Mouse (Mus musculus): Measurements from ENCODE around the gene Cyb5b.
"Not testable (repeated sequence)": the region's sequence is repeated elsewhere in the genome, so short reads cannot be mapped to it uniquely, and the experiment has no call there.

The Cyb5b gene

GRCm38 (mm10) chr8:107172969-107173645, 22.7 kb downstream of the Cyb5b start:
- no peak for DNase-seq (ENCODE audit: low spot score)

GRCm38 (mm10) chr8:107181122-107181521, 30.7 kb downstream of the Cyb5b start:
- no peak for DNase-seq (ENCODE audit: low spot score)

- no peak for DNase-seq (ENCODE audit: low spot score)
These were observed 34.6 kb downstream of the Cyb5b start for GRCm38 (mm10) chr8:107184996-107185395.

GRCm38 (mm10) chr8:107186659-107187390, 36.4 kb downstream of the Cyb5b start:
- no peak for DNase-seq (ENCODE audit: low spot score)

GRCm38 (mm10) chr8:107187631-107188030, 37.2 kb downstream of the Cyb5b start:
- DNase-seq (ENCODE audit: low spot score), result no peak

- no peak for DNase-seq (ENCODE audit: low spot score)
These were observed 42.2 kb downstream of the Cyb5b start for GRCm38 (mm10) chr8:107192631-107193030.

- no peak for DNase-seq (ENCODE audit: low spot score)
These were observed 42.9 kb downstream of the Cyb5b start for GRCm38 (mm10) chr8:107193331-107193730.

- no peak for DNase-seq (ENCODE audit: low spot score)
These were observed 44.5 kb downstream of the Cyb5b start for GRCm38 (mm10) chr8:107194786-107195451.

GRCm38 (mm10) chr8:107197901-107198826, 47.7 kb downstream of the Cyb5b start:
- no peak for DNase-seq (ENCODE audit: low spot score)

GRCm38 (mm10) chr8:107205164-107205563, 54.7 kb downstream of the Cyb5b start:
- DNase-seq (ENCODE audit: low spot score), result no peak

GRCm38 (mm10) chr8:107205701-107206561, 55.5 kb downstream of the Cyb5b start:
- peak; percentile 35 for DNase-seq (ENCODE audit: low spot score)

GRCm38 (mm10) chr8:107206782-107207525, 56.5 kb downstream of the Cyb5b start:
- no peak for DNase-seq (ENCODE audit: low spot score)

GRCm38 (mm10) chr8:107209185-107209584, 58.7 kb downstream of the Cyb5b start:
- DNase-seq (ENCODE audit: low spot score), result no peak

GRCm38 (mm10) chr8:107212006-107212405, 61.6 kb downstream of the Cyb5b start:
- no peak for DNase-seq (ENCODE audit: low spot score)

GRCm38 (mm10) chr8:107217230-107217629, 66.8 kb downstream of the Cyb5b start:
- DNase-seq (ENCODE audit: low spot score), result not testable (repeated sequence)

GRCm38 (mm10) chr8:107218091-107218490, 67.7 kb downstream of the Cyb5b start:
- DNase-seq (ENCODE audit: low spot score), result no peak

GRCm38 (mm10) chr8:107219078-107219477, 68.6 kb downstream of the Cyb5b start:
- DNase-seq (ENCODE audit: low spot score), result no peak

- DNase-seq (ENCODE audit: low spot score), result no peak
These were observed 71.7 kb downstream of the Cyb5b start for GRCm38 (mm10) chr8:107221924-107222851.

- no peak for DNase-seq (ENCODE audit: low spot score)
These were observed 75.7 kb downstream of the Cyb5b start for GRCm38 (mm10) chr8:107226183-107226582.
